Mouse (Mus musculus) olfactory bulb, adult 2 months (tissue): Measurements from ENCODE around the gene Chrnb2.

ENCODE experiments used
- CTCF ChIP-seq: fragments of 200-500 bp; IDR thresholded peaks from 2 replicates; pipeline ENCODE4 v1.5.1; 2012; ENCODE audit warnings: low read depth, mild to moderate bottlenecking, low read length, moderate library complexity; ENCODE audit not compliant: insufficient read depth
- POLR2A ChIP-seq: fragments of 200-500 bp; IDR thresholded peaks from 2 replicates; pipeline ENCODE4 v1.6.1; 2012; ENCODE audit warnings: mild to moderate bottlenecking, low read depth, low read length, moderate library complexity; ENCODE audit not compliant: insufficient read depth

GRCm38 (mm10) chr3:89772968-89773709 lies 8.7 kb upstream of the Chrnb2 start, which contains the start of gene Ube2q1:
- peak; percentile 67; the same call in 1 of the 2 replicates for TF ChIP-seq POLR2A
- no peak for TF ChIP-seq CTCF
